Mouse (Mus musculus) yolk sac, embryonic 10.5 days (tissue): ENCODE measurements at regions not wholly inside any gene's neighbourhood (a gene's known extent, or its start where the extent isn't known, plus 50 kb on each side); places are given as distances from the start of the nearest gene placed in this dataset.
A peak's percentile ranks its signal among the peaks of the same experiment; 100 is the strongest.

Experiments
- DNase-seq: peaks from one replicate; pipeline ENCODE4 v3.0.0-alpha.2; 2017; ENCODE audit warnings: low spot score

DNA sequence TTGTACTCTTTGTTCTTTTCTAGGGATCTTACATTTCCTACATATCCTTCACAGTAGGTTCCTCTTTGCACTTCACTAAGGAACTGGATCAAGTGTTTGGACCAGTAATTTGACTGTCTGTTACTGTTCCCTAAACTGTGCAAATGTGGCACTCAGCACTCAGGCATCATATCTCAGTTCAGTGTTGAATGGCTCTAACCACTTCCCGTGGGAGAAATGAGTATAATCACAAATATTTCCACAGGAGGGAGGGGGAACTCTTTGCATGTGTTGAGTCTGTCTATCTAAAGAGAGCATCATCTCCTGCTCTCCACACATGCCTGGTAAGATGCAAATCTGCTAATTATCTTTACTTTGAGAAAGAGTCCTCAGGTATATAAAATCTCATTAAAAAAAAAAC, 588.5 kb downstream of the Plod2 start:
- DNase-seq: no peak

DNA sequence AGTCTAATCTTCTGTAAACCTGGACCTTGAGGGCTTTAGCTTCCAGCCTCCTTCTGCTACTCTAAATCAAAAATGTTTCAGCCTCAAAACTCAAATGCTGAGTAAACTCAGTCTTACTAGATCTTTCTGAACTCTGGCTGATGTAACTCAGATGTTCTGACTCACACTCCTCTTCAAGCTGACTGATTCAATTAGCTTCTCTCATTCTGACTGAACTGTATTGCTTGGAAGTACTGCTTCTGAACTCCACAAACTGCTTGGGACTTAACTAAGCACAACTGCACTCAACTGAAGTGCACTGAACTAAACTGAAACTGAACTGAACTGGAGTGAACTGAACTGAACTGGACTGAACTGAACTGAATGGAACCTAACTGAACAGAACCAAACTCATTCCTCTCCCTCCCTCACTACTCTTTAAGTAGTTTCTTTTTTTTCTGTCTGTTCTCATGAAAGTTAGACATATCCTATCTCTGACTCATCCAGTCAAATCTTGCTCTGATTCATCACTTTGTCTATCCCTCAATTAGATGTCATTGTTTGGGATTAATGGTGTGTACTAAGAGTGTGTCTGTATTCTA, 589.7 kb downstream of the Plod2 start:
- DNase-seq: no peak

DNA sequence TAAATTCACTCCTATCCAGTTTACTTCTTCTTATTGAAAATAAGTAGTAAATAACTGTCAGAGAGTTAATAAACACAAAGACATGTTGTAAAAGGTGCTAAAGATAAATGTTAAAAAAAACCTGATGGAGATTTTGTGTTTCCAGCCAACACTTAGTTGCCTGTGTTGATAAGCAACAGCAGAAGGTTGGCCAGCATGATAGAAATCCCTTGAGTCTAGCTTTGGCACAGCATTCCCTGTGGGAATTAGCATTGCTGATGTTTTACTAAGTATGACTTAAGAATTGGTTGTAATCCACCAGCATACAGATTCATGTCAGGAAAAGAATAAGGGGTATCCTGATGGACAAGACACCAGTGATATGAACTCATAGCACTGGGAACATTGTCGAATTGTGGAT, 594.3 kb downstream of the Plod2 start:
- no peak for DNase-seq

DNA sequence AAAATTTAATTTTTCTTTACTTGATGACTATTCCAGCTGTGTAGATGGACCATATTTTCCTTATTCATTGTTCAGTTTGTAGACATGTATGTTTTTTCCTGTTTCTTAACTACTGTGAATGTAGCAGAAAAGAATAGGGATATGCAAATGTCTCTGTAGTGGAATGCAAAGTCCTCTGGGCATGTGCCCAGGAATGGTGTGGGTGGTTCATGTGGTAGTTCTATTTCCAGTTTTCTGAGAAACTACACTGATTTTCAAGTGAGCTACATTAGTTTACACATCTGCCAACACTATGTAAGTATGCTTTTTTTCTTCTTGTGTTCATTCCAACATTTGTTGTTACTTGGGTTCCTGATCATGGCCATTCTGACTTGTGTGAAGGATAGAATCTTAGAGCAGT, 628.0 kb downstream of the Plod2 start:
- DNase-seq: no peak

DNA sequence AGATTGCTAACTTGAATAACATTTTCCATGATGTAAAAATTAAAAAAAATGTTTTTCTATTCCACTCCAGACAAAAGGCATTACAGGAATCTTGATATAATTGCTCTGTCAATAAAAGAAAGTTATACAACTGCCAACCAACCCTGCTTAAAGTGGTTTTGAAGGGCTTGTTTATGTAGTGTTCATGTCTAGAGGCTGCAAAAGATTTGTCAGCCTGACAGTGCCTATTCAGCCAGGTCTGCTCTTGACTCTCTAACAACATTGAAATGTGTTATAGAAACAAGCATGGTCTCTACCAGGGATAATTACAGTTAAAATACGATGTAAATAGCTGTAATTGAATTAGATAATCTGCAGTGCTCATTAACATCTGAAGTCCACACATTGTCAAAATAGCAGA, 644.6 kb downstream of the Plod2 start:
- no peak for DNase-seq

DNA sequence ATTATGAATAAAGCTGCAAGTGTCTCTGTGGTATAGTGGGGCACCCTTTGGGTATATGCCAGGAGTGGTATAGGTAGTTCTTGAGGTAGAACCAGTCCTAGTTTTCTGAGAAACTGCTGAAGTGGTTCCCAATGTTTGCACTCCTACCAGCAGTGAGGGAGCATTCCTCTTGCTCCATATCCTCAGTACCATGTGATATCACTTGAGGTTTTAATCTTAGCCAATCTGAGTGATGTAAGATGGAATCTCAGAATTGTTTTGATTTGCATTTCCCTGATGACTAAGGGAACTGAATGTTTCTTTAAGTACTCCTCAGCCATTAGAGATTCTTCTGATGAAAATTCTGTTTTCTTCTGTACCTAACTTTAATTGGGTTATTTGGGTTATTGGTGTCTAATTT, 690.5 kb downstream of the Plod2 start:
- DNase-seq: no peak

DNA sequence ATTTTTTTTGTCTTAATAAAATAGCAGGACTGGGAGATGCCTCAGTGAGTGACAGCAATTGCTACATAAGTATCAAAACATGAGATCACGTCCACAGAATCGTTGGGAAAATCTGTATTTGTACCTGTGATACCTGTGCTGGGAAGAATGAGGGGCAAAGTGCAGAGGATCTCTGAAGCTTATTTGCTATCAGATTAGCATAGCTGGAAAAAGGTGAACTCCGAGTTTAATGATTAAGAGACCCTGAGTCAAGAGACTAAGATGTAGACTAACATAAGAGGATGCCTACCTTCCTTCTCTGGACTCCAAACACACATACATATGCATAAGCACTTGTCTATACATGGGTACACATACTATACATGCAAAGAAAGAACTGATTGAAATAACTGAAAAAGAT, 710.1 kb downstream of the Plod2 start:
- DNase-seq: peak; percentile 30

DNA sequence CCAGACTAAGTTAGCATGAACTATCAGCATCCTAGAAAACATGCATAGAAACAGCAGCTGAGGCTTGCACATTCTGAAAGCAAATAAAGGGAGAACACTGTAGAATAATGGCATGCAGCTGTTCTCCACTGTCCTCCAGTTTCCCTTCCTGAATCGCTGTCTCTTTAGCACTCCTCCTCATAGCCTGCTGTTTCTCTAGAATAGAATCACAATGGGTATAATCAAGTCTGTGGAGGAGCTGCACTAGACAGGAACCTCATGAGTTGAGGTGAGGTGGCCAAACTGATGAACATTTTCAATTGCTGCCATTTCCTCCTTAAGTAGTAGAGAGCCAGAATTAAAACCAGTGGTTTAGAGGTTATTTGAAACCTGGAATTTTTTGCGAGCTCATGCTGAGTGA, 755.3 kb downstream of the Plod2 start:
- no peak for DNase-seq

DNA sequence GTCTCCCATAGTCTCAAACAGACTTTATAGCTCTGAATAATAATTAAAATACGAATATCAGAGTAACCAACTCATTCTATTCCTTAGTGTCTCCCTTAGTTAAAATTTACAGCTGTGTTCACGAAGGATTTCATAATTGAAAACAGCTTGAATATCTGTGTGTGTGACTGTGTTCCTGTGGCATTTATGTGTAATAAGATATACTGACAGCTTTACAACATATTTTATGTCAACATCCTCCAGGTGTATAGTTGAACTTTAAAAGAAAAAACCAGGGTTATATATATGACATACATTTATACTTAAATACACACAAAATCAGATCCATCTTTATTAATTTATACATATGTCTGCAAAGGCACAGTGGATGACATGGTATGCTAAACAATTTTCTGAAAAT, 764.7 kb downstream of the Plod2 start:
- no peak for DNase-seq

DNA sequence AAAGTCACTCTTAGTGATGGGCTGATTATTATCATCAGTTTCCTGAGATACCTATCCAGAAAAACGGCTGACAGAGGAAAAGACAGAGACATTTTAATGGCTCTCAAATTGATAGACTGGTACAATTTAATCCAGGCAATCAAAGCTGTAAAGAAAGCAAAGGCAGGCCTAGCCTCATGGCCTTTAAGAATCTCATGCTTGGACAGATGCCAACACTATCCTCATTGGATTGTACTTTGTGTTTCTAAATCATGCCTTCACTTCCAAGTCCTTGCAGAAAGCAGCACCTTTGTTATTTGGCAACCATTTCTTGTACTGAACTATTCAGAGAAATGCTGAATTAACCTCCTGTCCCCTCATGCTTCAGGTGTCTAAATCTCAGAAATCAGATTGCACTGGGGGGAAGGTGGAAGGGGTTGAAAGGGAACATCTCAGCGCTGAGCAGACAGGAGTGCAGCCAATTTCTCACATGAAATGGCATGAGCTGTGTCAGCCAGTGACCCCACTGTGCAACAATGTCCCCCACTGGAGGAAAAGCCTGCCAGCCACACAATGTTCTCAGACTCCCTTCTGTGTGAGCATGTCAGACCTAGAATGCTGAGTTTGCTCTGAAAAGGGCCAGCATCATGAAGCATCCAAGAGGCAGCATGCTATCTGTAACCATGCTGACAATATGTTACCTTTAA, 787.1 kb downstream of the Plod2 start:
- DNase-seq: no peak
